Mouse (Mus musculus): Measurements from ENCODE around the gene Igsf8.

Igsf8 gene

DNA sequence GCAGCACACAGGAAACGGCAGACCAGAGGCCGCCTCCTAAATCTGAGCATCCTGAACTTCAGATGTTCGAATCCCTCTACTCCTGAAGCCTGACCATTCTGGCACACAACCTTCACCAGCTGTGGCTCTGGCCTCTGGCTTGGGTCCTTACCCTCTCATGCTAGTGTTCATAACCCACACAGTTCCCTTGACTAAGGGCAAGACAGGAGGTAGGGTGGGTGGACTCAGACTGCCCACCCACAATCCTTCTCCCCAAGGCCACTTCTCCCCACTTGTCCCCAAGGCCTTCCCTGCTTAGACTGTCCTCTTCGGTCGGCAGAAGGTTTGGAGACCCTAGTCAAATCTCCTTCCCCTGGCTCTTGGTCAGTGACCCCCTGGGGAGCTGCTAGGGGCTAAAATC lies 88.1 kb downstream of the Igsf8 start:
- DNase-seq (ENCODE audit: low read depth) = no peak

- DNase-seq (ENCODE audit: low read depth) = no peak
These were observed 88.7 kb downstream of the Igsf8 start for GRCm38 (mm10) chr1:172349916-172350812.

GRCm38 (mm10) chr1:172352001-172352400 lies 90.6 kb downstream of the Igsf8 start:
- no peak for DNase-seq (ENCODE audit: low read depth)

DNA sequence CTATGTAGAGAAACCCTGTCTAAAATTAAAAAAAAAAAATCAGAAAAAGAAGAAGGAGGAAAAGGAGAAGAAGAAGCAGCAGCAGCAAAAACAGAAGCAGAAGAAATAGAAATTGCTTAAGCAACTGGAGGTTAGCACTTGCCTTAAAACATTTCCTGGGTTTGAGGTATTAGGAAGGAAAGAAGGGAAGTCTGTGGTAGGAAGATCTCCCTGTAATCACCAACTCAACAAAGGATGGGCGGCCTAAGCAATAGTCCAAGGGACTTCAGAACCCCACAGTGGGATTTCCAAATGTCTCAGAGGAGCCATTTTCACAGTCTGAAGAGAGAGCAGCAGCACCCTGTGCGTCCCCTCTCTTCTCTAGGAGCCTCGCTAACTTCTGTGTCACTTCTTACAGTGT lies 91.0 kb downstream of the Igsf8 start:
- DNase-seq (ENCODE audit: low read depth) = no peak

- DNase-seq (ENCODE audit: low read depth) = no peak
These were observed 93.9 kb downstream of the Igsf8 start for GRCm38 (mm10) chr1:172355336-172355735.

DNA sequence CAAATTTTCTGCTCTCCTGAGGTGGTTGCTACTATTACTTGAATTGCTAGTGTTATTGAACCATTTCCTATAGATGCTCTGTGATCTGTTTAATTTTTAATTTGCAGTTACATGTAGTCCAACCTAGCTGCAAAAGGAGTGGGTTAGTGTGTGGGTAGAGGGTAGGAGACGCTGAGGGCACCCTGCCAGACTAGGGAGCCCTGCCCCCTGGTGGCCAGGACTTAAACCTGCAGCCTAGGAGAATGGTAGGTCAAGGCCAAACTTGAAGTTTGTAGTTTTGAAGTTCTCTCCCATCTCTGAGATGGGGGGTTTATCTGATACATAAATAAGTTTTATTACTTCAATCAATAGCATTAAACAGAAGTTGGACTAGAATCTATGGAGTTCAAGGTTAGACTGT lies 96.1 kb downstream of the Igsf8 start:
- no peak for DNase-seq (ENCODE audit: low read depth)

DNA sequence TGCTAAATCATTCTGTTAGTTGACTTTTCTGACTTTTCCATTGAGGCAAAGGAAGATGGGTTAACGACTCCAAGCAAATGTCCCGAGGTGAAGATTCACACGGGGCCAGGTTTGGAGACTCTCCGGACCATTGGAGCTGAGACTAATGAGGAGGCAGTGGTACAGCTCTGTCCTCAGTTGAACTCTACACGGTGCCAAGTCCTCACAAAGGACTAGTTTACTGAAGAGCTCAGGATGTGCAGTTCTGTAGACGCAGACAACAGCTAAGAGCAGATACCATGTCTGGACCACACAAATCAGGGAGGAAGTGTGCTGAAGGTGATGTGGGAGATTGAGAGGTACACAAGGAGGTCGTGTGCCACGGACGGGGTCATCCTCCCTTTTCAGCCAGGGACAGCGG lies 96.9 kb downstream of the Igsf8 start:
- no peak for DNase-seq (ENCODE audit: low read depth)

GRCm38 (mm10) chr1:172364684-172365083 lies 103.2 kb downstream of the Igsf8 start:
- DNase-seq (ENCODE audit: low read depth) = peak; percentile 90

DNA sequence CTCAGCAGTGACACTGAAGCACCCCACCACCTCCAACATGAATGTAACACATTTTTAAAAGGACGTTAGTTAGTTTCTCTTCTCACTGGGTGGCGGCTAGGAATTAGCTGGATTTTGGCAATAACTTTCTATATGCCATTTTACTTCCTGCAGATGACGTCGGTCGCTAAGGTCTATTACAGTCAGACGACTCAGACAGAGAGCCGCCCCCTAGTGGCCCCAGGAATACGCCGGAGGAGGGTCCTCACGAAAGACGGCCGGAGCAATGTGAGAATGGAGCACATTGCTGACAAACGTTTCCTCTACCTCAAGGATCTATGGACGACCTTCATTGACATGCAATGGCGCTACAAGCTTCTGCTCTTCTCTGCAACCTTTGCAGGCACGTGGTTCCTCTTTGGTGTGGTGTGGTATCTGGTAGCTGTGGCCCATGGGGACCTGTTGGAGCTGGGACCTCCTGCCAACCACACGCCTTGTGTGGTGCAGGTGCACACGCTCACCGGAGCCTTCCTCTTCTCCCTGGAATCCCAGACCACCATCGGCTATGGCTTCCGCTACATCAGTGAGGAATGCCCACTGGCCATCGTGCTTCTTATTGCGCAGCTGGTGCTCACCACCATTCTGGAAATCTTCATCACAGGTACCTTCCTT lies 107.5 kb downstream of the Igsf8 start:
- DNase-seq (ENCODE audit: low read depth) = no peak

Data from c-Kit-positive CD71-positive TER-119-negative erythroid progenitor cells, embryonic 14.5 days (primary cell).